Mouse (Mus musculus) neural tube, embryonic 12.5 days (tissue): ENCODE measurements around the gene Rras. TPM values are rescaled to one million over a fixed set of nuclear protein-coding genes. Genes with fewer than 3 reads are reported as not detected.
A peak's percentile ranks its signal among the peaks of the same experiment; 100 is the strongest.

Experiments used
- ATAC-seq: fragments of 200-750 bp; cut with Nextera tagmentation; 2 replicates; pipeline ENCODE4 v1.8.0; 2017; ENCODE audit warnings: low read depth, mild to moderate bottlenecking, moderate TSS enrichment, moderate library complexity; ENCODE audit not compliant: low FRiP score
- H3K27ac ChIP-seq: fragments of 300-500 bp; sonication (generic); 2 replicates; pipeline ENCODE4 v1.5.1; 2016
- H3K27me3 ChIP-seq: fragments of 300-500 bp; sonication (generic); replicated peaks from 2 replicates; pipeline ENCODE4 v1.6.1; 2016; ENCODE audit warnings: mild to moderate bottlenecking
- H3K36me3 ChIP-seq: fragments of 300-500 bp; sonication (generic); 2 replicates; pipeline ENCODE4 v1.6.1; 2016; ENCODE audit warnings: mild to moderate bottlenecking
- H3K4me1 ChIP-seq: fragments of 300-500 bp; sonication (generic); 2 replicates; pipeline ENCODE4 v1.6.1; 2016
- H3K4me2 ChIP-seq: fragments of 300-500 bp; sonication (generic); replicated peaks from 2 replicates; pipeline ENCODE4 v1.6.1; 2016; ENCODE audit warnings: mild to moderate bottlenecking
- H3K4me3 ChIP-seq: fragments of 300-500 bp; sonication (generic); 2 replicates; pipeline ENCODE4 v1.5.1; 2016
- H3K9ac ChIP-seq: fragments of 300-500 bp; sonication (generic); 2 replicates; pipeline ENCODE4 v1.6.1; 2016; ENCODE audit warnings: mild to moderate bottlenecking
- H3K9me3 ChIP-seq: fragments of 300-500 bp; sonication (generic); 2 replicates; pipeline ENCODE4 v1.6.1; 2016; ENCODE audit warnings: mild to moderate bottlenecking
- WGBS: fragments of 180-500 bp; shearing (Covaris S2); methylation state at CpG from one replicate; pipeline ENCODE4 v1.1.7; 2016; 5-methylcytosine and 5-hydroxymethylcytosine counted together
- polyA plus RNA-seq: library from polyadenylated mRNA; unstranded; fragments of >200 nt; fragmentation: Nextera tagmentation; extraction: Ambion mirVana; gene quantifications from 2 replicates; pipeline ENCODE4 v1.2.1, GENCODE M21; 2016

Rras gene
- polyA plus RNA-seq, 1 experiment from 2014 or later = 16.8 TPM

GRCm38 (mm10) chr7:45005321-45005992 lies 12.3 kb upstream of the Rras start:
- H3K9ac ChIP-seq = no peak overlapping the region
- no peak overlapping the region for H3K4me3 ChIP-seq
- ATAC-seq = no peak
- 94% methylated on average over 6 of the region's 6 CpGs for WGBS
- no peak overlapping the region for H3K27ac ChIP-seq
- H3K4me2 ChIP-seq = no peak overlapping the region
- peaks cover 98% of the 10 kb centered on the region for H3K36me3 ChIP-seq
- H3K27me3 ChIP-seq = no peaks in the 10 kb centered on the region
- H3K4me1 ChIP-seq = peaks cover 3% of the 10 kb centered on the region; the same call in 1 of the 2 replicates
- no peaks in the 10 kb centered on the region for H3K9me3 ChIP-seq

GRCm38 (mm10) chr7:45006503-45006902 lies 11.3 kb upstream of the Rras start:
- Histone ChIP-seq H3K27ac (no peak overlapping the region), H3K36me3 (peaks cover 95% of the 10 kb centered on the region), H3K4me1 (peaks cover 3% of the 10 kb centered on the region; the same call in 1 of the 2 replicates), H3K27me3 (no peaks in the 10 kb centered on the region), H3K9me3 (no peaks in the 10 kb centered on the region), H3K4me3 (no peak overlapping the region), H3K9ac (no peak overlapping the region), H3K4me2 (no peak overlapping the region)
- ATAC-seq = no peak
- 98% methylated on average over 12 of the region's 12 CpGs for WGBS

- 98% methylated on average over 29 of the region's 29 CpGs for WGBS
Measured at GRCm38 (mm10) chr7:45007141-45007540, 10.6 kb upstream of the Rras start.

GRCm38 (mm10) chr7:45007846-45008245 lies 9.9 kb upstream of the Rras start:
- H3K36me3 ChIP-seq = peaks cover 95% of the 10 kb centered on the region
- WGBS = 96% methylated on average over 30 of the region's 30 CpGs
- H3K4me2 ChIP-seq = no peak overlapping the region
- H3K27ac ChIP-seq = no peak overlapping the region
- no peaks in the 10 kb centered on the region for H3K27me3 ChIP-seq
- ATAC-seq = no peak
- H3K9me3 ChIP-seq = no peaks in the 10 kb centered on the region
- no peak overlapping the region for H3K9ac ChIP-seq
- peaks cover 3% of the 10 kb centered on the region; the same call in 1 of the 2 replicates for H3K4me1 ChIP-seq
- H3K4me3 ChIP-seq = no peak overlapping the region

More at GRCm38 (mm10) chr7:45007141-45007540, 10.6 kb upstream of the Rras start:
- Histone ChIP-seq H3K36me3 (peaks cover 95% of the 10 kb centered on the region), H3K4me3 (no peak overlapping the region), H3K4me2 (no peak overlapping the region), H3K27me3 (no peaks in the 10 kb centered on the region), H3K9ac (0 out of 2 replicates have a peak overlapping the region, but pooled peaks have one; percentile 8), H3K9me3 (no peaks in the 10 kb centered on the region), H3K27ac (no peak overlapping the region), H3K4me1 (peaks cover 3% of the 10 kb centered on the region; the same call in 1 of the 2 replicates)
- ATAC-seq = no peak

- H3K36me3 ChIP-seq = peaks cover 95% of the 10 kb centered on the region
- H3K4me1 ChIP-seq = peaks cover 3% of the 10 kb centered on the region; the same call in 1 of the 2 replicates
- 95% methylated on average over 19 of the region's 19 CpGs for WGBS
- no peaks in the 10 kb centered on the region for H3K9me3 ChIP-seq
- H3K4me3 ChIP-seq = no peak overlapping the region
- H3K4me2 ChIP-seq = no peak overlapping the region
- no peak for ATAC-seq
- no peak overlapping the region for H3K9ac ChIP-seq
- no peaks in the 10 kb centered on the region for H3K27me3 ChIP-seq
- H3K27ac ChIP-seq = no peak overlapping the region
Measured at GRCm38 (mm10) chr7:45008411-45008810, 9.3 kb upstream of the Rras start.

- no peaks in the 10 kb centered on the region for H3K27me3 ChIP-seq
- H3K27ac ChIP-seq = no peak overlapping the region
- H3K4me2 ChIP-seq = no peak overlapping the region; the same call in 1 of the 2 replicates
- H3K9me3 ChIP-seq = no peaks in the 10 kb centered on the region
- no peak overlapping the region for H3K9ac ChIP-seq
- 97% methylated on average over 6 of the region's 6 CpGs for WGBS
- H3K4me3 ChIP-seq = no peak overlapping the region
- no peak for ATAC-seq
- peaks cover 63% of the 10 kb centered on the region for H3K36me3 ChIP-seq
- peaks cover 15% of the 10 kb centered on the region for H3K4me1 ChIP-seq
Measured at GRCm38 (mm10) chr7:45012011-45012410, 5.8 kb upstream of the Rras start.

- Histone ChIP-seq H3K4me1 (peaks cover 19% of the 10 kb centered on the region), H3K27ac (no peak overlapping the region), H3K4me2 (no peak overlapping the region), H3K9ac (no peak overlapping the region), H3K27me3 (no peaks in the 10 kb centered on the region), H3K36me3 (peaks cover 55% of the 10 kb centered on the region), H3K4me3 (no peak overlapping the region), H3K9me3 (no peaks in the 10 kb centered on the region)
- no peak for ATAC-seq
- 88% methylated on average over 4 of the region's 4 CpGs for WGBS
Measured at GRCm38 (mm10) chr7:45012824-45013223, 4.9 kb upstream of the Rras start.

GRCm38 (mm10) chr7:45013366-45014095 lies 4.2 kb upstream of the Rras start:
- Histone ChIP-seq H3K27me3 (no peaks in the 10 kb centered on the region), H3K4me3 (no peak overlapping the region), H3K9me3 (no peaks in the 10 kb centered on the region), H3K36me3 (peaks cover 48% of the 10 kb centered on the region), H3K9ac (no peak overlapping the region), H3K4me1 (peaks cover 26% of the 10 kb centered on the region), H3K27ac (no peak overlapping the region), H3K4me2 (no peak overlapping the region)
- WGBS = 96% methylated on average over 16 of the region's 16 CpGs
- ATAC-seq = no peak

GRCm38 (mm10) chr7:45014096-45014451 lies 3.7 kb upstream of the Rras start:
- H3K27ac ChIP-seq = no peak overlapping the region
- no peaks in the 10 kb centered on the region for H3K9me3 ChIP-seq
- no peak overlapping the region for H3K4me3 ChIP-seq
- H3K27me3 ChIP-seq = no peaks in the 10 kb centered on the region
- WGBS = 94% methylated on average over 3 of the region's 3 CpGs
- no peak for ATAC-seq
- H3K4me2 ChIP-seq = peak overlapping the region; percentile 90; the same call in 1 of the 2 replicates
- H3K36me3 ChIP-seq = peaks cover 42% of the 10 kb centered on the region
- H3K4me1 ChIP-seq = peaks cover 26% of the 10 kb centered on the region
- no peak overlapping the region for H3K9ac ChIP-seq

GRCm38 (mm10) chr7:45015344-45015956 lies 2.3 kb upstream of the Rras start:
- peak overlapping the region; percentile 95 for H3K4me3 ChIP-seq
- peak overlapping the region; percentile 91 for H3K9ac ChIP-seq
- no peaks in the 10 kb centered on the region for H3K27me3 ChIP-seq
- peak overlapping the region; percentile 37 for H3K27ac ChIP-seq
- H3K36me3 ChIP-seq = peaks cover 28% of the 10 kb centered on the region
- ATAC-seq = no peak; the same call in 1 of the 2 replicates
- peak overlapping the region; percentile 90 for H3K4me2 ChIP-seq
- WGBS = 2% methylated on average over 20 of the region's 20 CpGs
- no peaks in the 10 kb centered on the region for H3K9me3 ChIP-seq
- H3K4me1 ChIP-seq = peaks cover 26% of the 10 kb centered on the region

GRCm38 (mm10) chr7:45015957-45016612 lies 1.7 kb upstream of the Rras start, which contains the start of gene Scaf1:
Scaf1 (minus strand) TSS chr7:45016363.
- Histone ChIP-seq H3K4me1 (peaks cover 26% of the 10 kb centered on the region), H3K4me2 (peak within 1 kb of the TSS; percentile 90), H3K27me3 (no peaks in the 10 kb centered on the region), H3K36me3 (peaks cover 25% of the 10 kb centered on the region), H3K9me3 (no peaks in the 10 kb centered on the region), H3K4me3 (peak within 1 kb of the TSS; percentile 95), H3K9ac (peak within 1 kb of the TSS; percentile 91), H3K27ac (peak within 1 kb of the TSS; percentile 70)
- peak; percentile 93 for ATAC-seq
- WGBS = under 1% methylated on average over 69 of the region's 69 CpGs

GRCm38 (mm10) chr7:45016761-45017160 lies 1.0 kb upstream of the Rras start:
- WGBS = 5% methylated on average over 4 of the region's 4 CpGs
- no peak for ATAC-seq
- Histone ChIP-seq H3K9me3 (no peaks in the 10 kb centered on the region), H3K4me3 (peak overlapping the region; percentile 95), H3K9ac (peak overlapping the region; percentile 53), H3K27me3 (no peaks in the 10 kb centered on the region), H3K4me2 (peak overlapping the region; percentile 90), H3K36me3 (peaks cover 19% of the 10 kb centered on the region), H3K4me1 (peaks cover 26% of the 10 kb centered on the region), H3K27ac (peak overlapping the region; percentile 70)
